Mouse (Mus musculus) bone marrow, adult 2 months (tissue): Measurements from ENCODE around the gene Sepsecs. TPM values are rescaled to one million over a fixed set of nuclear protein-coding genes. Genes with fewer than 3 reads are reported as not detected.

ENCODE experiments used
- H3K27ac ChIP-seq: fragments of 200-500 bp; 2 replicates; pipeline ENCODE4 v1.5.1; 2012; ENCODE audit warnings: low read depth, mild to moderate bottlenecking, control low read depth, inconsistent platforms, low read length; ENCODE audit not compliant: control insufficient read depth, poor library complexity, insufficient read depth
- H3K4me1 ChIP-seq: fragments of 200-500 bp; 2 replicates; pipeline ENCODE4 v1.6.1; 2011; ENCODE audit warnings: low read length; ENCODE audit not compliant: control insufficient read depth, insufficient read depth
- H3K4me3 ChIP-seq: fragments of 200-500 bp; replicated peaks from 2 replicates; pipeline ENCODE3; 2011; ENCODE audit warnings: mild to moderate bottlenecking, low read depth, low read length, control low read depth; ENCODE audit not compliant: control insufficient read depth
- CTCF ChIP-seq: fragments of 200-500 bp; IDR thresholded peaks from 2 replicates; pipeline ENCODE4 v1.5.1; 2011; ENCODE audit warnings: low read length, control low read depth; ENCODE audit not compliant: control insufficient read depth, insufficient read depth
- POLR2A ChIP-seq: fragments of 200-500 bp; IDR thresholded peaks from 2 replicates; pipeline ENCODE4 v1.6.1; 2011; ENCODE audit warnings: low read depth, mild to moderate bottlenecking, control low read depth, low read length, borderline replicate concordance; ENCODE audit not compliant: control insufficient read depth
- WGBS: fragments of 180-500 bp; shearing (Covaris S2); methylation state at CpG from one replicate; pipeline ENCODE4 v1.1.7; 2018; 5-methylcytosine and 5-hydroxymethylcytosine counted together
- polyA plus RNA-seq: library from polyadenylated mRNA; stranded (reverse); fragments of >200 nt; gene quantifications from 2 replicates; pipeline ENCODE4 v1.2.4, GENCODE M21; 2011; ENCODE audit warnings: low replicate concordance; ENCODE audit not compliant: missing spikeins, insufficient read depth, insufficient read length

Sepsecs gene
- polyA plus RNA-seq, 1 experiment = 8.8 TPM

- Histone ChIP-seq H3K27ac (no peak overlapping the region), H3K4me1 (no peaks in the 10 kb centered on the region), H3K4me3 (no peak overlapping the region)
- TF ChIP-seq CTCF = no peak
- no peak for TF ChIP-seq POLR2A
- 72% methylated on average over 5 of the region's 5 CpGs for WGBS
These were observed 12.2 kb downstream of the Sepsecs start for GRCm38 (mm10) chr5:52657336-52657735.

- H3K4me3 ChIP-seq = no peak overlapping the region
- H3K27ac ChIP-seq = no peak overlapping the region
- 87% methylated on average over 8 of the region's 8 CpGs for WGBS
- TF ChIP-seq CTCF (no peak), POLR2A (no peak)
- H3K4me1 ChIP-seq = no peaks in the 10 kb centered on the region
These were observed 13.5 kb downstream of the Sepsecs start for GRCm38 (mm10) chr5:52655992-52656391.

GRCm38 (mm10) chr5:52654961-52655360 is 14.5 kb downstream of the Sepsecs start:
- TF ChIP-seq CTCF = no peak
- no peak for TF ChIP-seq POLR2A
- Histone ChIP-seq H3K4me1 (no peaks in the 10 kb centered on the region), H3K27ac (no peak overlapping the region), H3K4me3 (no peak overlapping the region)
- 92% methylated on average over 5 of the region's 5 CpGs for WGBS

GRCm38 (mm10) chr5:52652606-52653005 is 16.9 kb downstream of the Sepsecs start:
- no peaks in the 10 kb centered on the region for H3K4me1 ChIP-seq
- H3K4me3 ChIP-seq = no peak overlapping the region
- WGBS = 92% methylated on average over 7 of the region's 7 CpGs
- H3K27ac ChIP-seq = no peak overlapping the region
- TF ChIP-seq POLR2A = no peak
- TF ChIP-seq CTCF = no peak

GRCm38 (mm10) chr5:52652086-52652485 is 17.4 kb downstream of the Sepsecs start:
- H3K27ac ChIP-seq = no peak overlapping the region
- whole genome bisulfite sequencing = 87% methylated on average over 1 of the region's 1 CpGs
- no peaks in the 10 kb centered on the region for H3K4me1 ChIP-seq
- H3K4me3 ChIP-seq = no peak overlapping the region
- TF ChIP-seq POLR2A (no peak), CTCF (no peak)

- Histone ChIP-seq H3K4me3 (no peak overlapping the region), H3K4me1 (no peaks in the 10 kb centered on the region), H3K27ac (no peak overlapping the region)
- TF ChIP-seq POLR2A = no peak
- TF ChIP-seq CTCF = no peak
- 84% methylated on average over 9 of the region's 9 CpGs for WGBS
These were observed 25.3 kb downstream of the Sepsecs start for GRCm38 (mm10) chr5:52643947-52644840.

- Histone ChIP-seq H3K27ac (no peak overlapping the region), H3K4me1 (no peaks in the 10 kb centered on the region), H3K4me3 (no peak overlapping the region)
- no peak for TF ChIP-seq CTCF
- no peak for TF ChIP-seq POLR2A
- WGBS = 83% methylated on average over 6 of the region's 6 CpGs
These were observed 27.8 kb downstream of the Sepsecs start for GRCm38 (mm10) chr5:52641736-52642135.

GRCm38 (mm10) chr5:52638916-52639315 is 30.6 kb downstream of the Sepsecs start:
- no peak overlapping the region for H3K4me3 ChIP-seq
- no peaks in the 10 kb centered on the region for H3K4me1 ChIP-seq
- TF ChIP-seq CTCF (no peak), POLR2A (no peak)
- no peak overlapping the region for H3K27ac ChIP-seq
- 56% methylated on average over 8 of the region's 8 CpGs for WGBS

GRCm38 (mm10) chr5:52638006-52638405 is 31.5 kb downstream of the Sepsecs start:
- 85% methylated on average over 7 of the region's 7 CpGs for WGBS
- Histone ChIP-seq H3K4me3 (no peak overlapping the region), H3K27ac (no peak overlapping the region), H3K4me1 (no peaks in the 10 kb centered on the region)
- TF ChIP-seq POLR2A (no peak), CTCF (no peak)
